Mouse (Mus musculus) liver, adult (tissue): ENCODE data around the gene Lmod3.
A peak's percentile ranks its signal among the peaks of the same experiment; 100 is the strongest.

Source experiments
- GATA4 ChIP-seq: IDR thresholded peaks from 2 replicates; pipeline ENCODE4 v1.6.1; 2014; ENCODE audit warnings: mild to moderate bottlenecking, low read length; ENCODE audit not compliant: insufficient replicate concordance

The Lmod3 gene

DNA sequence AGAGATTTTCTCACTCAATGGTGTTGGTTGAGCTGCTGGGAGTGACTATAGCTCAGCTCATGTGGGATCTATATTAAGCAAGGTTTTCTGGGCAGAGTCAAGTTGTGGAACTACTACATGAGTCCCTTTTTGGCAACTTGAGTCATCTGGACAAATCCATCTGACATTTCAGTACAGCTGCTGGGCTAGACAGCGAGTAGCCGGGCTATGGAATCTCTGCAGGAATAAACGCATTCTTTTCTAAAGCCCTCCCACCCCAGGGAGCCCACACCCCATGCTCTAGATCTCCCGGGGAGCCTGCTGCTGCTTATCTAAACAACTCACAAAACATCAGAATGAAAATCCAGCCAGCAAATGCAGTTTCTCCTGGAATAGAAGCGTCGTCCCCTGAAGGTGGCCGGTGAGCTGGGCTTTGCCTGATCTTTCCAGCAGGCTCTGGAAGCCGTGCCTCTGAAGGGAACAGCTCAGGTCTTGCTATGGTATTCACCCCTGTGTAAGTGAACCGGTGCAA is at the start of gene Lmod3:
Gene Lmod3, minus strand, starts transcription at position 49 of the 511 bp plus-strand sequence.
- no peak for TF ChIP-seq GATA4

DNA sequence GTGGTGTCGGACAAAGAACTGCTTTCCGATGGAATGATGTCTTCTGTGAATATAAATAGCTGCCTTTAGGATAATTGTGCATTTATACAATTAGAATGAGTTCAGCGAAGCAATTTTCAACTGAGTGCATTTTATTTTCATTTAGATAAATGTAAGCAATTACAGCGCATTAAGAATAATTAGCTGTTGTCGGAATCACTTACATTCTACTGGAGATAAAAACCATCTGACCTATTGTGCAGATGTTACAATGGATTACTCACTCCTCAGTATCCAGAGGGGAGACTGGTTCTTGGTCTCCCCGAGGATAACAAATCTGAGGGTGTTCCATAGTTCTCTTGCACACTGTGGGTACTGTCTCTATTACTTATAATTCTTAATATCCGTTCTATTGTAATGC is 49.7 kb upstream of the Lmod3 start:
- no peak for TF ChIP-seq GATA4

DNA sequence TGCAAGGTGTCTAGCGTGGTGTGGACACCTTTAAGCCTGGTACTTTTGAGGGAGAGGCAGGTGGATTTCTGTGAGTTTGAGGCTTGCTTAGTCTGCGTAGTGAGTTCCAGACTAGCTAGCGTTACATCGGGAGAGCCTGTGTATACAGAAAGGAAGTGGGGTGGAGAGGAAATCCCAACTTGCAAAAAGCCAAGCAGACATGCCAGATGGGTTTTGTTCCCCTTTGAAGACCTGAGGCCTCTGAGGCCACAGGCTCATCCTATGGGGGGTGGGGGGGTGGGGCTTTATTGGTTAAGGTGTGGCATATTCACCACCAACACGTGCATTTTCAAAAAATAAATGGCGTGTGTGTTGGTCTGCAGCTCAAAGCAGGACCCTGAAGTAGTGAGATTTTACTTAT is 48.1 kb upstream of the Lmod3 start:
- TF ChIP-seq GATA4, result no peak

DNA sequence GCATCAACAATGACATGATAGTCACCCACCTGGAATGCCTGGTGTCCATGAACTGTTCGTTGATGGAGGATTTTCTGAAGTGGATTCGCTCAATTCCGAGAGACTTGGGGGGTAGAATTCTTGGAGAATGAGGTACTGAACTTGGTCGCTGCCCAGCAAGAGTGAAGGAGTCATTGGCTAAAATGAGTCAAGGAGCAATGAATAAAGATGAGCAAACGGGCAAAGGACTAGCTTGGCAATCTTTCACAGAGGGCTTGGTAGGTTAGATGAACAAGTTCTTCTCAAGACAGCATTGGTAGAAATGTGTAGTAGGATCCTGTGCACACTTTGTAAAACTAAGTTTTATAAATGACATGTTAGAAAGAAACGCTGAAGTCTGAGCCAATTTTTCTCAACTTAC is 47.6 kb upstream of the Lmod3 start:
- TF ChIP-seq GATA4, result no peak

DNA sequence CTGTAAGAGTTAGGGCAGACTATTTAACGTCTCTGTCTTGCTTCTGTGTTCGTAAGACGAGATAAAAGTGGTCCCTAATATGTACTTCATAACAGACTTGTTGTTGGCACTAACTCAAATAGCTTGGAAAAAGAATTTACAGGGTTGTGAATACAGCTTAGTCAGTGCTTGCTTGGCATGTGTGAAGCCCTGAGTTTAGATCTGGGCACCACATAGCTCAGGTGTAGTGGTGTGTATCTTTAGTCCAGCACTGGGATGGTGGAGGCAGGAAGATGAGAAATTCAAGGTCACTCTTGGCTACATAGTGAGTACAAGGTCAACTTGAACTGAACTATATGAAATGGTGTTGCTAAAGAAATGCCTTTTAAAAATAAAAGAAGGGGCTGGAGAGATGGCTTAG is 44.6 kb upstream of the Lmod3 start:
- TF ChIP-seq GATA4, result no peak

DNA sequence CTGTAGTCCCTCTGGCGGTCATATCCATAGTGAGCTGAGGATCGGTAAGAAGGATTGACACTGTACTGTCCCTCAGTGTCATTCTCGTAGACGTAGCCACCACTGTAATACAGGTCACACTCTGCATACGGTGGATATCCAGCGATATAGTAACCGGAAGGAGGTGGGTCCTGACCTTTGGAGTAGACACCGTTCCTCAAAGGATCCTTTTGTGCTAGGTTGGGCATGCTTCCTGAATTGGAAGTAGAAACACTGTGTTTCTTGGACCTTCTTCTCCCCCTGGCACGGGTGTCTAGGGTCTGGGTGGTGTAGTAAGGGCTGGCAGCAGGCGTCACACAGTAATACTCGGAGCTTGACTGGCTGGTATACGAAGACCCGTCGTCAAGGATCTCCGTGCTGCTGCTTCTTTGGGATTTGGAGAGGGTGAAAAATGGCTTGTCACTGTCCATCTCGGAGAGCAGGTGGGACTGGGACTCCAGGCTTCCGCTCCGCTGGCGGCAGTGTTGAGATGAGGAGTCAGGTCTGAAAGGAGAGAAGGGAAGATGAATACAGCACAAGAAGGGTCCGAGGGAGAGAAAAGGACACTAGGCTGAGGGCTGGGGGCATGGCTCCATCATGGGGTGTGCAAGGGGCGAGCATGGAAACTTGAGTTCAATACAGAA is 43.4 kb upstream of the Lmod3 start:
- TF ChIP-seq GATA4, result no peak

DNA sequence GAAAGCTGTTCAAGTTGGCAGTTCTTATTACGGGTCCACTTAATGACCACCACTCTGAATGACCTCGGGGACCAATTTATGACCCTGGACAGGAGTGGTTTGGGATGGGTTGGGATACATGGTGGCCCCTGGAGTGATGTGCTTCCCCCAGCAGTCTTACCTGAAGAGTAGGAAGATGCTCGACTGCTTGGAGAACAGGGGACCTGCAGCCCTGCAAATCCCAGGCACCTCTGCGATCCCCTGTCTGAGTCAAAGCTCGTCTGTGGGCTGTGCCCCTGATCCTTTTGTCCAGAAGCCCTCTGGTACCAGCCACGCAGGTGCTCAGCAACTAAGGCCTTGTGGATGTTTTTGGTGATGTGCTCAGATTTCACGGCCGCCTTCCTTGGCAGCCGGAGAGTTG is 42.9 kb upstream of the Lmod3 start:
- TF ChIP-seq GATA4, result no peak

DNA sequence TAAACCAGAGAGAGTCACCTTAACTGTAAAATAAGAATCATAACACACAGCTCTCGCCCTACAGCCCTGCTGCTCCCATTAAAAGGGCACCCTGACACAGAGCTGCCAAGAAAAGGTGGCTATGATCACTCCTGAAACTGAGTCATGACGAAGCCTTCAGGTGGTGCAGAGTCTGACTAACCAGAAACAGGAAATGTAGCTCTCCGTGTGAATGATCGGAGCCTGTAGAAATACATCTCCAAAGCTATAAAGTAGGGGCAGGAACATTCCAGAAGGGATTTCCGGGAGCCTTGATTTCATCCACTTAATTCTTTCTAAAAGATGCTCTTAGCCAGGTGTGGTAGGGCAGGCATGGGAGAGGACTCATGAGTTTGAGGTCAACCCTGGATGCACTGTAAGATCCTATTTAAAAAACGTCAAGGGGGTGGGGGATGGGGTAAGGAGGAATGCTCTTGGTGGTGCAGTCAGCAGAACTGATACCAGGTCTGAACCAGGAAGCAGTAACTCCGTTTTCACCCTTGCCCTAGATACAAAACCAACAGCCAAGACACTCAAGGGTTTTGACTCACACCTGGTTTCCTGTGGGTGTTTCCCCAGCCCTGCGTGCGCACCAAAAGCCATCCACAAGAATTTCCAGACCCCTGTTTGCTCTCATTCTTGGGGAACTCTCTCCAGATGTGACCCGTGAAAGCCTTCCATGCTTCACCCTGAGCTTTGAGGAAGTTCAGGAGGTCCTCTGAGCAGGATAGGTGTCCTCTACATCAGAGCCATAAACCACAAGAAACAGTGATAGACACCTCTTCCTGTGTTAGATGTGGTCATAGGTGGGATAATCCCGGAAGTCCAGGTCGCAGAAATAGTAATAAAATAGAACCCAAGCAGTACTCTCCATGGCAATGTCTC is 41.4 kb upstream of the Lmod3 start:
- TF ChIP-seq GATA4, result no peak

DNA sequence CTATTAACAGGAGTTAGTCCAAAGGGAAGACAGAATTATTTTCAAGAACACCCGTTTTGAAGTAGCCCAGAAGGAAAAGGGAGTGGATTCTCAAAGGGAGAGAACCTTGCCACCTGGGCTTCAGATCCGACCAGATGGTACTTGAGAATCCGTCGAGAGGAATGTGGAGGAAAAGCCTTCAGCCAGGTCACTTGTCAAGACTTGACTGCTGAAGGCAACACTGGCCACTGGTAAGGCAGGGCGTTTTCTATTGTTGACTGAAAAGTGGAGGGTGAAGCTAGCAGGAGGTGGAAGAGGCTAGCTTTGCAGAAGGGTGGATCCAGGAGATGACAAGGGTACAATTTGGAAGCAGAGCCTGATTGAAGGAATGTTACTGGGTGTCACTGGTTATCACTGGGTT is 40.3 kb upstream of the Lmod3 start:
- TF ChIP-seq GATA4, result no peak

DNA sequence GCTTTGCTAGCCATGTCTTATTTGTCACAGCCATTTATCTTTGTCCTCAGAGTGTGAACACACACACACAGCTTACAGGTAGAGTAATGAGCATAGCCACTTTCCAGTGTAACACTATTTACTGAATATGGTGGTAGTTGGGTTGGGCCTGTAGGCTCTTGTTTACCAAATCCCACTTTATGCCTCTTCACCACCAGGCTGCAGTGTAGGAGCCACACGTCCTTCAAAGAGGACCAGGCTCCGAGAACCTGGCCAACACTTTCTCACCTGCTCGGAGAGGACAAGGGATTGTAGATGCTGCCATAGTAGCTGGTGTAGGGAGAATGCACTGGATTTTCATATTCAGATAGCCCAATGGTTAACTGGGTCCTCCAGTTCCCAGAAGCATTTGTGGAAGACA is 39.5 kb upstream of the Lmod3 start:
- TF ChIP-seq GATA4, result no peak

DNA sequence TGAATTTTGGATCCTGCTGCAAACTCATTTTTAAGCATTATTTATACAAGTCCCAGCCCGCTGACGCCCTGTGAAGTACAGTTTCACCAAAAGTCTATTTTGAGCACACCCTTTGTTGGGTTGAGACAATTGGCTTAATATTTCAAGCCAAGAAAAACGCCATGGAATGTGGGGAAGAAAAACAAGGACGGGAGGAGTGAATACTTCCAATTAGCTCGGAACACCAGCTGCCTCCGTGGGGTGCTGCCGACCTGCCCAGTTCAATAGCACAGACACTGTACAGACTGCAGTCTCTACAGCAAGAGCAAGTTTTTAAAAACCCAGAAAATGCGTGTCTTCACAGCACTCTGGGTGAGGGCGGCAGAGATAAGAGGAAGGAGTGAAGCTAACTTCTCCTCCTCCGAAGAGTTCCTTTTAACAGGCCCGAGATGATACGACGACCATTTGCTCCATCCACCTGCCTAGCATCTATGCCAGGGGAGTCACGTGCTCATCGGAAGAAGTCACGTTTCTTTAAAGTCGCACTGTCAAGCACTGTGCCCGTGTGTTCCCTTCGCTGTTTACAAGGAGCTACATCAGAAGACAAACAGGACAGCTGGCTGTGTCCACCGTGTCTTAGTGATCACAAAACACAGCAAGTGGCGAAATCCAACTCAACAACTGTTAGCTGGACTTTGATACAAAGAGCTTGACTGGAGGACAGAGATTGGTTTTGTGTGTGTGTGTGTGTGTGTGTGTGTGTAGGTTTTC is 38.8 kb upstream of the Lmod3 start:
- TF ChIP-seq GATA4, result no peak

DNA sequence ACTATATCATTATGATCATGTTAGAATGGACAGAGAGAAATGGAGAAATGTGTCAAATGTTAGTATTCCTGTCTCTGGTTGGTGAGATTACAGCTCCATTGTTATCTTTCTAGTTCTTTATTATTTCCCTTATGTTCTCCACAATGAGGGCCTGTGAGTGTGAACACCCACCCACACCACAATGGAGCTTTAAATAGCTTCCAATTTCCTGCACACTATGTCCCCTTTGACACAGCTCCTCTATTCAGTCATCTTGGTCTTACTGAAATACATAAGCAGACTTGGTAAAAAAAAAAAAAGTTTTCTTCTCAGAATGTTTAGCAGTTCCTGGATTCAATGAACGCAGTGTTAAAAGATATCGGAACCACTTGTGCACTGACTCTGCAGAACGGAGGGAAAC is 38.1 kb upstream of the Lmod3 start:
- TF ChIP-seq GATA4, result peak; percentile 56; the same call in 1 of the 2 replicates

DNA sequence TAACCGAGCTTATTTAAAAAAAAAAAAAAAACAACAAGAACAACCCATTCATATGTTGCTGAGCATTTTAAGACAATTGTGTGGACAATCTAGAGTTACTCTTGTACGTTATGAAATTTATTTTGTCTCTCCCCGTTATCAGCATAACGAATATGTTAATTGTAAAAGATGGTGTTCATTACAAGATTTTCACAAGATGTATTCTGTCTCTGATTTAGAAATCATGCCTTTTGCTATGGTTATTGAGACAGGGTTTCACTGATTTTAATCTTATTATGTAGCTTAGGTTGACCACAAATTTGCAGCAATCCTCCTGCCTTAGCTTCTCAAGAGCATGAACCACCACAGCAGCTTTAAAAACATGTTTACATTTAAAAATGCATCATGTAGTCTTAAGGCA is 37.3 kb upstream of the Lmod3 start:
- TF ChIP-seq GATA4, result no peak

DNA sequence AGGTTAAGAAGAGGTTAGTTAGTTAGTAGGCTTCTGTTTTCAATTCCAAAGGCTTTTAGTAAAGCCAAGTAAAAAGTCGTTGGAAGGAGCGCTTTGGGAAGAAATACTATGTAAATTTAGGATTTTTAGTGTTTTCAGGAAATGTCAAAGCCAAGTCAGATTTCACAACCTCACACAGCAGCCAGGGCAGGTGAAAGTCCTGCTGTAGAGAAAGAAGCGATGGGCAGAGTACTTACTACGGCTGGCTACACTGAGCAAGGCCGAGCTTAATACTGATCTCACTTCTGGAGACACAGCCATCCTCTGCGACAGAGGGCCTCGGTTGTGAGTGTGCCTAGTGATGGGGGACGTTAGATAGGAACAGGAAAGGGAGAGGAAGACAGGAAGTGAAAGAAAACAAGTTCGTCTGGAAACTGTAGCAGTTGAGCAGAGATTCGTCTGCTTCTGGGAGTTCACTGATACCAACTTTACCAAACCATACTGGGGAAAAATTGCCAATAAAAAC is 36.8 kb upstream of the Lmod3 start:
- no peak for TF ChIP-seq GATA4
